Mouse (Mus musculus): Measurements from ENCODE around the gene Armc9. TPM values are rescaled to one million over a fixed set of nuclear protein-coding genes. Genes with fewer than 3 reads are reported as not detected.
A peak's percentile ranks its signal among the peaks of the same experiment; 100 is the strongest.

Armc9 gene
- polyA plus RNA-seq, 1 experiment from 2014 or later: 31.9 TPM

DNA sequence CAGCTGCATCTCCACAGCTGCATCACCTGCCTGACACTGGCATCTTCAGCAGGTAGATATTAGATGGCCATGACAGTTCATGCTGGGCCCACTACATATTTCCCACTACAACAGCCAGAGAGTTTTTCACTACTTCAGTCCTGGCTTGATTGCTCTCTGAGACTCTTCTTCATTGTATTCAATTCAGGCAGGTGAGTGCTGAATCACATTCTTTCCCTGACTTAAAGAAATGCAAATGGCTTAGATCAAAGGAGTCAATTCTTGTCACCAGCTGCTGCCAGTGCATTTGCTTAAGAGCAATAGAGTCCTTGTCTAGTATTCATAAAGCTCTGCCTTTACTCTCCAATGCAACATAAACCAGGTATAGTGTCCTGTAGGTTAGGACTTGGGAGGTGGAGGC, 46.7 kb downstream of the Armc9 start:
- peaks cover 4% of the 10 kb centered on the region; the same call in 1 of the 2 replicates for H3K4me1 ChIP-seq (ENCODE audit: control insufficient read depth, insufficient read depth, low read length)
- no peak overlapping the region for H3K4me2 ChIP-seq (ENCODE audit: low read depth)
- H3K9ac ChIP-seq (ENCODE audit: low read length): no peak overlapping the region
- H3K27ac ChIP-seq (ENCODE audit: low read depth, low read length): no peak overlapping the region
- H3K27me3 ChIP-seq (ENCODE audit: control insufficient read depth, insufficient read depth, low read length): no peaks in the 10 kb centered on the region
- H3K4me3 ChIP-seq (ENCODE audit: low read depth, low read length): no peak overlapping the region
- no peaks in the 10 kb centered on the region for H3K9me3 ChIP-seq (ENCODE audit: control insufficient read depth, low read length)
- H3K36me3 ChIP-seq (ENCODE audit: control insufficient read depth, insufficient read depth, low read length): peaks cover 6% of the 10 kb centered on the region
- ATAC-seq (ENCODE audit: insufficient read depth, low FRiP score, low TSS enrichment) (no peak), DNase-seq (ENCODE audit: low spot score) (no peak)

DNA sequence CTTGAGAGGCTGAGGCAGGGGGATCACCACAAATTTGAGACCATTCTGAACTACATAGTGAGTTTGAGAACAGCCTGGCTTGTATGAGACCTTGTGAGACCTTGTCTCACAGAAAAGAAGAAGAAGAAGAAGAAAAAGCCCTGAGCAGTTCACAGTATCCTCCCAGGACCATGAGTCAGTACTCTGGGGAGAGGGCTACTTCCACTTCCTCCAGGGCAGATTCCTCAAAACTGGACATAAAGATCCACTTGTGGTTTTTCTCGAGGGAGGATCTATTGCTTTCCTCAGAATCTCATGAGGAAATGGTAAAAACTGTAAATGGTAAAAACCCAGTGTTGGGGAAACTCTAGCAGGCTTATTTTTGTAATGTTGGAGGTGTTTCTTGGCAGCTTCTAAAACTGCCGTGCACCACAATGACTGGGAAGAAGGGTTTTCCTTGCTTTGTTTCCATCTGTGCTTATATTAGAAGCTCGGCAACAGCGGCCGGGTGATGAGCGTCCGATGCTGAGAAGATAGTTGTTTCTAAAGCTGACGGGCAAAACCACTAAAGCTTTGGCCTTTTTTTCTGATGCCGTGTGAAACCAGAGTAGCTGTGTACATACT, 48.1 kb downstream of the Armc9 start:
- 93% methylated on average over 9 of the region's 9 CpGs for WGBS
- DNase-seq (ENCODE audit: low spot score) (no peak), ATAC-seq (ENCODE audit: insufficient read depth, low FRiP score, low TSS enrichment) (no peak)
- H3K4me3 ChIP-seq (ENCODE audit: low read depth, low read length): no peak overlapping the region
- H3K4me1 ChIP-seq (ENCODE audit: control insufficient read depth, insufficient read depth, low read length): peaks cover under 1% of the 10 kb centered on the region; the same call in 1 of the 2 replicates
- no peaks in the 10 kb centered on the region for H3K27me3 ChIP-seq (ENCODE audit: control insufficient read depth, insufficient read depth, low read length)
- no peak overlapping the region for H3K4me2 ChIP-seq (ENCODE audit: low read depth)
- no peaks in the 10 kb centered on the region for H3K9me3 ChIP-seq (ENCODE audit: control insufficient read depth, low read length)
- H3K36me3 ChIP-seq (ENCODE audit: control insufficient read depth, insufficient read depth, low read length): peaks cover 6% of the 10 kb centered on the region
- H3K27ac ChIP-seq (ENCODE audit: low read depth, low read length): no peak overlapping the region
- no peak overlapping the region for H3K9ac ChIP-seq (ENCODE audit: low read length)

DNA sequence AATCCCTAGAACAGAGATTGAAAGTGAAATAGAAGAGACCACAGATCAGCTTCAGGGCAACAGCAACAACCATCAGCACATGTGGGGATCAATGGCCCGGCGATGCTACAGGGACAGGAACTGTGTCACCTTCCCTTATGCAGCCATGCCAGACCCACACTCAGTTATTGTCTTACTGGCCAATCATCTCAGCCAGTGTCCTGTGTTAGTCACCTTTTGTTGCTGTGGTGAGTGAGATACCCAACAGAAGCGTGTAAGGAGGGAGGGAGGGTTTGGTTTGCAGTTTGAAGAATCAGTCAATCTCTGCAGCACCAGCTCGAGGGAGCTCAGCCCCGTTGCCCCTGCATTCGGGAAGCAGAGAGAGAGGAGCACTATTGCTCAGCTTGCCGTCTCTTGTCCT, 56.1 kb downstream of the Armc9 start:
- Histone ChIP-seq H3K9ac (ENCODE audit: low read length) (no peak overlapping the region), H3K36me3 (ENCODE audit: control insufficient read depth, insufficient read depth, low read length) (peaks cover 2% of the 10 kb centered on the region; the same call in 1 of the 2 replicates), H3K27ac (ENCODE audit: low read depth, low read length) (no peak overlapping the region), H3K27me3 (ENCODE audit: control insufficient read depth, insufficient read depth, low read length) (no peaks in the 10 kb centered on the region), H3K4me3 (ENCODE audit: low read depth, low read length) (no peak overlapping the region), H3K4me2 (ENCODE audit: low read depth) (no peak overlapping the region), H3K9me3 (ENCODE audit: control insufficient read depth, low read length) (no peaks in the 10 kb centered on the region), H3K4me1 (ENCODE audit: control insufficient read depth, insufficient read depth, low read length) (no peaks in the 10 kb centered on the region)
- DNase-seq (ENCODE audit: low spot score) (no peak), ATAC-seq (ENCODE audit: insufficient read depth, low FRiP score, low TSS enrichment) (no peak)
- 81% methylated on average over 7 of the region's 7 CpGs for WGBS

DNA sequence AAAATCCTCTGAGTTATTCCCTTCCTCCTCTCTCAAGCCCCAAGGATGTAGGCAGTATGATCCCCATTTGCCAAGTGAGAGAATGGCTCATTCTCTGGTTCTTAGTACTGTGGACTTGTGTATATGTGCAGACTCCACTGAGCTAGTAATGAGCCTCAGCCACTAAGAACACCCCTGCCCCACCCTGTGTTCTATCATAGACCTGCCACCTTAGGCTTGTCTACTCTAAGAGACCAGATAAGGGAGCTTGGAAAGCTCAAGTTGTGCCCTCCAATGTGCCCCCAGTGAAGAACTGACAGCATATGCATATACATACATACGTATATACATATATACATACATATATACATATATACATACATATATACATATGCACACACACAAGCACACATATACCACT, 56.9 kb downstream of the Armc9 start:
- 94% methylated on average over 1 of the region's 1 CpGs for WGBS
- no peak overlapping the region for H3K27ac ChIP-seq (ENCODE audit: low read depth, low read length)
- ATAC-seq (ENCODE audit: insufficient read depth, low FRiP score, low TSS enrichment): no peak

DNA sequence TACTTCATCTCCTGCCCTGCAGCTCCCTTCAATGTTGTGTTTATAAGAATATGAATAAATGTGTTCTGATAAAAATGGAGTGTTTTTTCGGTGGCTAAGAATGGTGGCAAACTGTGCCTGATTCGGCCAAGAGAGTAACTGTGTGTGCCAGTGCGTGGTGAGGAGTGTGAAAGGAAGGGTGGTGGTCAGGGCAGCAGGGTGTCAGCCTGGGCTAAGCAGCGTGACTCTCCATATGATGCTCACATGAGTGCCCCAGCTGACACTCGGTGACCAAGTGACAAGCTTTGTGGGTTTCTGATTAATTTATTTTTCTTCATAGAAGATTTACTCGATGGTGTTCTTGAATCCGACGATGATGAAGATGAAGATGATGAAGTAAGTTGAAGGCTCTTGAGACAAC, 58.2 kb downstream of the Armc9 start:
- ATAC-seq (ENCODE audit: insufficient read depth, low FRiP score, low TSS enrichment): no peak

More for the DNA sequence above, 56.9 kb downstream of the Armc9 start:
- Histone ChIP-seq H3K9me3 (ENCODE audit: control insufficient read depth, low read length) (no peaks in the 10 kb centered on the region), H3K9ac (ENCODE audit: low read length) (no peak overlapping the region), H3K4me3 (ENCODE audit: low read depth, low read length) (no peak overlapping the region), H3K36me3 (ENCODE audit: control insufficient read depth, insufficient read depth, low read length) (peaks cover 2% of the 10 kb centered on the region; the same call in 1 of the 2 replicates), H3K27me3 (ENCODE audit: control insufficient read depth, insufficient read depth, low read length) (no peaks in the 10 kb centered on the region), H3K4me1 (ENCODE audit: control insufficient read depth, insufficient read depth, low read length) (no peaks in the 10 kb centered on the region), H3K4me2 (ENCODE audit: low read depth) (no peak overlapping the region)
- DNase-seq (ENCODE audit: low spot score): no peak

DNA sequence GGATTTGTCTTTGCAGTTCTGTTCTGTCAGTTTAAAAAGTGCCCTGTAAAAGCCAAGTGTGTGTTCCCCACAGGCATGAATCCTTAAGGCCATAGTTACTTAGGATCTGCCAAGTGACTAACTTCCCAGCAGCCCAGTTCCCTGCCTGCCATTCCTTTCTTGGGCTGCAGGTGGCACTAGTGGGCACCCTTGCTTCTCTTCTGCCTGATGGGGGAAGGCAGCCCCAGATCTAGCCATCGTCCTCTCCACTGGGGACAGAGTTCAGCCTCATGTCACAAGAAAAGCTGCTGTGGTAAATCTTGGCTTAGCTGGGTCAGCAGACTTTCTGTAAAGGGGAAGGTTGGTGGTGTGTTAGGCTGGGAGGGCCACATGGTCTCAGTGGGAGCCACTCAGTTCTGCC, 59.6 kb downstream of the Armc9 start:
- Histone ChIP-seq H3K4me1 (ENCODE audit: control insufficient read depth, insufficient read depth, low read length) (no peaks in the 10 kb centered on the region), H3K4me3 (ENCODE audit: low read depth, low read length) (no peak overlapping the region), H3K9me3 (ENCODE audit: control insufficient read depth, low read length) (no peaks in the 10 kb centered on the region), H3K9ac (ENCODE audit: low read length) (no peak overlapping the region), H3K36me3 (ENCODE audit: control insufficient read depth, insufficient read depth, low read length) (no peaks in the 10 kb centered on the region), H3K4me2 (ENCODE audit: low read depth) (no peak overlapping the region), H3K27ac (ENCODE audit: low read depth, low read length) (no peak overlapping the region), H3K27me3 (ENCODE audit: control insufficient read depth, insufficient read depth, low read length) (no peaks in the 10 kb centered on the region)
- ATAC-seq (ENCODE audit: insufficient read depth, low FRiP score, low TSS enrichment): no peak
- peak; percentile 82 for DNase-seq (ENCODE audit: low spot score)
- 4% methylated on average over 1 of the region's 1 CpGs for WGBS

More for the DNA sequence above, 58.2 kb downstream of the Armc9 start:
- peaks cover 2% of the 10 kb centered on the region; the same call in 1 of the 2 replicates for H3K36me3 ChIP-seq (ENCODE audit: control insufficient read depth, insufficient read depth, low read length)
- no peak overlapping the region for H3K27ac ChIP-seq (ENCODE audit: low read depth, low read length)
- no peak overlapping the region for H3K9ac ChIP-seq (ENCODE audit: low read length)
- H3K4me2 ChIP-seq (ENCODE audit: low read depth): no peak overlapping the region
- H3K4me1 ChIP-seq (ENCODE audit: control insufficient read depth, insufficient read depth, low read length): no peaks in the 10 kb centered on the region
- H3K27me3 ChIP-seq (ENCODE audit: control insufficient read depth, insufficient read depth, low read length): no peaks in the 10 kb centered on the region
- no peak overlapping the region for H3K4me3 ChIP-seq (ENCODE audit: low read depth, low read length)
- no peak for DNase-seq (ENCODE audit: low spot score)
- 94% methylated on average over 8 of the region's 8 CpGs for WGBS
- H3K9me3 ChIP-seq (ENCODE audit: control insufficient read depth, low read length): no peaks in the 10 kb centered on the region

DNA sequence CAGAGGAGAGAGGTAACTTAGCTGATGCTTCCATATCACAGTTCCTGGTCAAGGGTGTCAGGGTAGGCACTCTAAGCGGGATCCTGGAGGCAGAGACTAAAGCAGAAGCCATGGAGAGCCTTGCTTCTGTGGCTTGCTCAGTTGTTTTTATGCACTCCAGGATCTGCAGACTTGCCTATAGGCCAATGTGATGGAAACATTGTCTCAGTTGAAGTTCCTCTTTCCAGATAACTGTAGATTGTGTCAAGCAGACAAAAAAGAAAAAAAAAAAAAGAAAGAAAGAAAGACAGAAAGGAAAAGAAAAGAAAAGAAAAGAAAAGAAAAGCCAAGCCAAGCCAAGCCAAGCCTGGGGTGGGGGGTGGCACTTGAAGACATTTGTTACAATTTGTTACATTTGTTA, 60.7 kb downstream of the Armc9 start:
- DNase-seq (ENCODE audit: low spot score) (no peak), ATAC-seq (ENCODE audit: insufficient read depth, low FRiP score, low TSS enrichment) (no peak)
- no peaks in the 10 kb centered on the region for H3K9me3 ChIP-seq (ENCODE audit: control insufficient read depth, low read length)
- H3K27ac ChIP-seq (ENCODE audit: low read depth, low read length): no peak overlapping the region
- no peaks in the 10 kb centered on the region for H3K27me3 ChIP-seq (ENCODE audit: control insufficient read depth, insufficient read depth, low read length)
- H3K36me3 ChIP-seq (ENCODE audit: control insufficient read depth, insufficient read depth, low read length): no peaks in the 10 kb centered on the region
- H3K4me3 ChIP-seq (ENCODE audit: low read depth, low read length): no peak overlapping the region
- no peak overlapping the region for H3K4me2 ChIP-seq (ENCODE audit: low read depth)
- no peaks in the 10 kb centered on the region for H3K4me1 ChIP-seq (ENCODE audit: control insufficient read depth, insufficient read depth, low read length)
- H3K9ac ChIP-seq (ENCODE audit: low read length): no peak overlapping the region
- 100% methylated on average over 1 of the region's 1 CpGs for WGBS

DNA sequence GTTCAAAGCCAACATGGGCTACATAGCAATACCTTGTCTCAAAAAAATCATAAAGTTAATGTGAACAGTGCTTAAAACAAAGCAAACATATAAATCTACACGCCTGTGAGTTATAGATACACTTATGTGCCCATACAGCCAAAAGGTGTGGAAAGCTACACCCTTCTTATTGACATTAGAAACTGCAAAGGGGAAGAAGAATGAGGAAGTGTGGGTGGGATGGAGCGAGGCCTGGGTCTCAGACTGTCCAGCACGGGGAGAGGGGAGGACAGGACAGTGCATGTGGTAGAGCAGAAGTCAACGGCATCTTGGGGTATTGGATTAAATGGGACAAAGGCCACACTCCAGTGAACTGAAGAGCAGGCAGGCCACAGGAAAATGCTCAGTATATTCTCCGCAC, 61.8 kb downstream of the Armc9 start:
- Histone ChIP-seq H3K36me3 (ENCODE audit: control insufficient read depth, insufficient read depth, low read length) (no peaks in the 10 kb centered on the region), H3K4me3 (ENCODE audit: low read depth, low read length) (no peak overlapping the region)

DNA sequence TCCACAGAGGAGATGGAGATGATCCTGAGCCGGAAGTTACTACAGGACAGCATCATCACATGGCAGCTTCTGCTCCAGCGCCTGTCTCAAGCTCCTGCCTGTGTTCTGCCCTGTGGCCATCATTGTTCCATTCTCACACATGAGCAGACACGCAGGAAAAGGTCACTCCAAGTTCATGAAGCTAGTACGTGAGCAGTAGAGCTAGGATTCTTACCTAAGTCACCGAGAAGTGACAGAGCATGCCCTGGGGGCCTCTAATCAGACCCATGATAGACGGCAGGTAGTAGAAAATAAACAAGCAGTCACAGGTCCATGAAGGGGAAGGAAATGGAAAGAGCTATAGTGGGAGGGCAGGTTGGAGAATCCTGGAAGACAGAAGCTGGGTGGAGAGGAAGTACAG, 63.4 kb downstream of the Armc9 start:
- H3K4me1 ChIP-seq (ENCODE audit: control insufficient read depth, insufficient read depth, low read length): no peaks in the 10 kb centered on the region
- H3K9me3 ChIP-seq (ENCODE audit: control insufficient read depth, low read length): no peaks in the 10 kb centered on the region
- H3K4me2 ChIP-seq (ENCODE audit: low read depth): no peak overlapping the region
- no peaks in the 10 kb centered on the region for H3K27me3 ChIP-seq (ENCODE audit: control insufficient read depth, insufficient read depth, low read length)
- H3K4me3 ChIP-seq (ENCODE audit: low read depth, low read length): no peak overlapping the region
- DNase-seq (ENCODE audit: low spot score) (no peak), ATAC-seq (ENCODE audit: insufficient read depth, low FRiP score, low TSS enrichment) (no peak)
- no peak overlapping the region for H3K9ac ChIP-seq (ENCODE audit: low read length)
- H3K36me3 ChIP-seq (ENCODE audit: control insufficient read depth, insufficient read depth, low read length): no peaks in the 10 kb centered on the region
- WGBS: 60% methylated on average over 6 of the region's 6 CpGs
- H3K27ac ChIP-seq (ENCODE audit: low read depth, low read length): no peak overlapping the region

More for the DNA sequence above, 61.8 kb downstream of the Armc9 start:
- no peaks in the 10 kb centered on the region for H3K27me3 ChIP-seq (ENCODE audit: control insufficient read depth, insufficient read depth, low read length)
- ATAC-seq (ENCODE audit: insufficient read depth, low FRiP score, low TSS enrichment): no peak
- DNase-seq (ENCODE audit: low spot score): no peak
- no peak overlapping the region for H3K27ac ChIP-seq (ENCODE audit: low read depth, low read length)
- H3K9me3 ChIP-seq (ENCODE audit: control insufficient read depth, low read length): no peaks in the 10 kb centered on the region
- H3K4me2 ChIP-seq (ENCODE audit: low read depth): no peak overlapping the region
- no peak overlapping the region for H3K9ac ChIP-seq (ENCODE audit: low read length)
- H3K4me1 ChIP-seq (ENCODE audit: control insufficient read depth, insufficient read depth, low read length): no peaks in the 10 kb centered on the region
- 91% methylated on average over 5 of the region's 5 CpGs for WGBS

Measured in neural tube, embryonic 11.5 days (tissue).